ENCODE assay signal across 20 mouse cellular contexts in genomic region chr4:43679416-43680043, GRCm38 (mm10). TPM values are rescaled to one million over a fixed set of nuclear protein-coding genes. Genes with fewer than 3 reads are reported as not detected.
DNase-seq lines count a peak whose midpoint lies in the region; ATAC-seq and TF ChIP-seq lines count a peak whose summit lies in the region.
"Had no signal": no experiment of that assay in that cellular context is flagged by ENCODE, and none has a peak within 500 bp of the region (broad histone marks: within the 10 kb centered on the region; RNA-seq: fewer than 3 reads in every experiment).

No protein-coding gene starts in this region.

- H3K4me3 ChIP-seq in lung, embryonic 15.5 days = no peak overlapping the region
- H3K4me3 ChIP-seq in lung, adult 2 months (replicated peaks; ENCODE audit: extremely low read depth, low read depth, low read length) = no peak overlapping the region
- H3K4me3 ChIP-seq: embryonic facial prominence, embryonic 13.5 days; forebrain, embryonic 15.5 days; liver, embryonic 15.5 days; neural tube, embryonic 13.5 days had no signal

- no peaks in the 10 kb centered on the region for H3K27me3 ChIP-seq in lung, embryonic 15.5 days
- H3K27me3 ChIP-seq: embryonic facial prominence, embryonic 13.5 days; forebrain, embryonic 15.5 days; liver, embryonic 15.5 days; neural tube, embryonic 13.5 days had no signal

- TF ChIP-seq POLR2A in lung, adult 2 months (IDR thresholded peaks at IDR 0.05; ENCODE audit: borderline replicate concordance, extremely low read depth, low read depth, low read length) = no peak

- intact Hi-C loops in left cerebral cortex, postnatal 14 days (cut with DNase I) = no loop called here

- H3K36me3 ChIP-seq in lung, embryonic 15.5 days = peaks cover 12% of the 10 kb centered on the region; the same call in 1 of the 2 replicates
- H3K36me3 ChIP-seq: liver, embryonic 15.5 days had no signal

- ATAC-seq in lung, embryonic 15.5 days (ENCODE audit: borderline replicate concordance, extremely low read depth, low FRiP score, low TSS enrichment) = peak; percentile 10; the same call in 1 of the 2 replicates
- ATAC-seq: forebrain, embryonic 15.5 days; intestine, postnatal 0 days had no signal

- no peak overlapping the region for H3K27ac ChIP-seq in lung, embryonic 15.5 days
- H3K27ac ChIP-seq: embryonic facial prominence, embryonic 13.5 days; forebrain, embryonic 15.5 days; hindbrain, embryonic 14.5 days; liver, embryonic 15.5 days; neural tube, embryonic 13.5 days had no signal

- no peaks in the 10 kb centered on the region for H3K9me3 ChIP-seq in lung, embryonic 15.5 days
- H3K9me3 ChIP-seq: embryonic facial prominence, embryonic 13.5 days; forebrain, embryonic 15.5 days; liver, embryonic 15.5 days; neural tube, embryonic 13.5 days had no signal

- no peak overlapping the region for H3K9ac ChIP-seq in lung, embryonic 15.5 days
- H3K9ac ChIP-seq: embryonic facial prominence, embryonic 13.5 days; forebrain, embryonic 15.5 days; hindbrain, embryonic 14.5 days; liver, embryonic 15.5 days; neural tube, embryonic 13.5 days had no signal

- DNase-seq in lung, adult 2 months = no peak
- DNase-seq in adrenal gland, postnatal 10 days = peak; percentile 64
- DNase-seq in gastrocnemius, postnatal 25 days = peak; percentile 78
- no peak for DNase-seq in left cerebral cortex, adult 8-10 months (ENCODE audit: low spot score in 2 of 2)
- no peak for DNase-seq in left cerebral cortex, postnatal 14 days (ENCODE audit: low spot score in 2 of 2)
- DNase-seq in retina, postnatal 1 day = no peak

- no peaks in the 10 kb centered on the region for H3K4me1 ChIP-seq in lung, embryonic 15.5 days
- H3K4me1 ChIP-seq in lung, adult 2 months (ENCODE audit: control insufficient read depth, insufficient read depth, low read length) = no peaks in the 10 kb centered on the region
- H3K4me1 ChIP-seq: embryonic facial prominence, embryonic 13.5 days; forebrain, embryonic 15.5 days; liver, embryonic 15.5 days; neural tube, embryonic 13.5 days had no signal

- no peak for TF ChIP-seq CTCF in lung, adult 2 months (IDR thresholded peaks at IDR 0.05; ENCODE audit: insufficient read depth, low read length)

- H3K4me2 ChIP-seq in lung, embryonic 15.5 days = no peak overlapping the region
- H3K4me2 ChIP-seq: embryonic facial prominence, embryonic 13.5 days; forebrain, embryonic 15.5 days; hindbrain, embryonic 14.5 days; liver, embryonic 15.5 days; neural tube, embryonic 13.5 days had no signal

- WGBS in lung, embryonic 15.5 days = 85% methylated on average over 7 of the region's 7 CpGs
- WGBS in lung, adult 2 months = 80% methylated on average over 7 of the region's 7 CpGs

RNA-seq across cellular contexts. Expression of gene Fam221b, which starts 10.6 kb away (rescaled TPM):
- 2.1 and 2.3 TPM in 2 replicates for polyA plus RNA-seq in lung, embryonic 15.5 days (2015; fragmentation: Nextera tagmentation; extraction: Ambion mirVana)
- 0.04 and 0.15 TPM in 2 replicates for polyA plus RNA-seq in lung, adult 2 months (2012; rRNA removed)
- under 1 TPM; 0.15 to 0.36 TPM for total RNA-seq in adrenal gland, postnatal 10 days (2021)
- under 1 TPM in 1 of 2 experiments, not detected in 1; 0.13 TPM for total RNA-seq in gastrocnemius, postnatal 25 days (2021)
- 1 to 10 TPM; 1.2 to 2.0 (median 1.6) TPM for total RNA-seq in left cerebral cortex, adult 8-10 months (2022)
- 1 to 10 TPM; 1.3 to 1.8 TPM for total RNA-seq in left cerebral cortex, postnatal 14 days (2021)
- total RNA-seq: midbrain, postnatal 0 days had no signal

RNA-seq across cellular contexts. Expression of gene Tmem8b, which starts 10.8 kb away (rescaled TPM):
- polyA plus RNA-seq in lung, embryonic 15.5 days (2015; fragmentation: Nextera tagmentation; extraction: Ambion mirVana) = 4.2 and 4.9 TPM in 2 replicates
- polyA plus RNA-seq in lung, adult 2 months (2012; rRNA removed) = 13.1 and 17.3 TPM in 2 replicates
- 10 to 100 TPM in 1 of 2 experiments, 1 to 10 TPM in 1; 6.6 to 10.7 TPM for total RNA-seq in adrenal gland, postnatal 10 days (2021)
- 10 to 100 TPM; 10.7 to 12.1 TPM for total RNA-seq in gastrocnemius, postnatal 25 days (2021)
- total RNA-seq in left cerebral cortex, adult 8-10 months (2022) = 10 to 100 TPM; 56.5 to 59.6 (median 57.4) TPM
- total RNA-seq in left cerebral cortex, postnatal 14 days (2021) = 10 to 100 TPM; 66.6 to 75.5 TPM

RNA-seq across cellular contexts. Expression of gene Olfr70, which starts 21.1 kb away (rescaled TPM):
- polyA plus RNA-seq in lung, embryonic 15.5 days (2015; fragmentation: Nextera tagmentation; extraction: Ambion mirVana) = not detected in 2 replicates
- not detected in 2 replicates for polyA plus RNA-seq in lung, adult 2 months (2012; rRNA removed)
- not detected for total RNA-seq in adrenal gland, postnatal 10 days (2021)
- total RNA-seq in gastrocnemius, postnatal 25 days (2021) = not detected
- not detected for total RNA-seq in left cerebral cortex, adult 8-10 months (2022)
- total RNA-seq in left cerebral cortex, postnatal 14 days (2021) = not detected
- total RNA-seq: gastrocnemius, postnatal 4 days; layer of hippocampus, postnatal 25 days; megakaryocyte progenitor cell, adult 5-6 weeks; midbrain, postnatal 0 days had no signal
- polyA plus RNA-seq: embryonic facial prominence, embryonic 13.5 days; forebrain, embryonic 15.5 days; heart, embryonic 14.5 days; hindbrain, embryonic 14.5 days; intestine, postnatal 0 days; limb, embryonic 11.5 days; liver, embryonic 15.5 days; midbrain, postnatal 0 days; neural tube, embryonic 13.5 days; testis, adult 2 months had no signal

RNA-seq across cellular contexts. Expression of gene Hint2, which starts 23.3 kb away (rescaled TPM):
- 110 and 114 TPM in 2 replicates for polyA plus RNA-seq in lung, embryonic 15.5 days (2015; fragmentation: Nextera tagmentation; extraction: Ambion mirVana)
- 61.6 and 71.6 TPM in 2 replicates for polyA plus RNA-seq in lung, adult 2 months (2012; rRNA removed)
- total RNA-seq in adrenal gland, postnatal 10 days (2021) = 100 to 1,000 TPM; 106 to 111 TPM
- total RNA-seq in gastrocnemius, postnatal 25 days (2021) = 10 to 100 TPM; 37.5 to 39.6 TPM
- total RNA-seq in left cerebral cortex, adult 8-10 months (2022) = 10 to 100 TPM; 29.6 to 46.8 (median 41.6) TPM
- total RNA-seq in left cerebral cortex, postnatal 14 days (2021) = 10 to 100 TPM; 32.7 to 36.7 TPM

RNA-seq across cellular contexts. Expression of gene Spag8, which starts 26.1 kb away (rescaled TPM):
- polyA plus RNA-seq in lung, embryonic 15.5 days (2015; fragmentation: Nextera tagmentation; extraction: Ambion mirVana) = 3.9 TPM in 2 replicates
- 12.1 and 14.7 TPM in 2 replicates for polyA plus RNA-seq in lung, adult 2 months (2012; rRNA removed)
- under 1 TPM; 0.57 to 0.79 TPM for total RNA-seq in adrenal gland, postnatal 10 days (2021)
- total RNA-seq in gastrocnemius, postnatal 25 days (2021) = under 1 TPM in 1 of 2 experiments, not detected in 1; 0.33 TPM
- 1 to 10 TPM; 1.3 to 1.6 (median 1.5) TPM for total RNA-seq in left cerebral cortex, adult 8-10 months (2022)
- total RNA-seq in left cerebral cortex, postnatal 14 days (2021) = under 1 TPM; 0.68 to 0.75 TPM
- polyA plus RNA-seq: liver, embryonic 15.5 days had no signal

Comparison
In these comparisons a context has a peak if more than half of its experiments do, and no peak if none do; other contexts are left out.
1. DNase-seq: peak in adrenal gland, postnatal 10 days (single experiment) and gastrocnemius, postnatal 25 days (single experiment); none in lung, adult 2 months (single experiment), left cerebral cortex, adult 8-10 months (0 of 2), left cerebral cortex, postnatal 14 days (0 of 2) and retina, postnatal 1 day (single experiment).
2. RNA of gene Tmem8b, which starts 10.8 kb away (total RNA-seq): 66.6 to 75.5 TPM in left cerebral cortex, postnatal 14 days and 56.5 to 59.6 TPM in left cerebral cortex, adult 8-10 months; 10.7 to 12.1 TPM in gastrocnemius, postnatal 25 days and 6.6 to 10.7 TPM in adrenal gland, postnatal 10 days; every median in the first group is over 4 times any median in the second.